Mouse (Mus musculus) kidney, adult 2 months (tissue): ENCODE results near the gene Gm5868.
"Not testable (repeated sequence)": the region's sequence is repeated elsewhere in the genome, so short reads cannot be mapped to it uniquely, and the experiment has no call there.

Experiments
- CTCF ChIP-seq: fragments of 200-500 bp; conservative IDR thresholded peaks from 2 replicates; pipeline ENCODE4 v1.5.1; 2011; ENCODE audit warnings: low read depth, mild to moderate bottlenecking, control low read depth, low read length, moderate library complexity, mixed read lengths; ENCODE audit not compliant: insufficient read depth, insufficient read length
- POLR2A ChIP-seq: fragments of 200-500 bp; IDR thresholded peaks from one replicate; pipeline ENCODE4 v1.6.1; 2011; ENCODE audit warnings: low read depth, low read length, control low read depth

DNA sequence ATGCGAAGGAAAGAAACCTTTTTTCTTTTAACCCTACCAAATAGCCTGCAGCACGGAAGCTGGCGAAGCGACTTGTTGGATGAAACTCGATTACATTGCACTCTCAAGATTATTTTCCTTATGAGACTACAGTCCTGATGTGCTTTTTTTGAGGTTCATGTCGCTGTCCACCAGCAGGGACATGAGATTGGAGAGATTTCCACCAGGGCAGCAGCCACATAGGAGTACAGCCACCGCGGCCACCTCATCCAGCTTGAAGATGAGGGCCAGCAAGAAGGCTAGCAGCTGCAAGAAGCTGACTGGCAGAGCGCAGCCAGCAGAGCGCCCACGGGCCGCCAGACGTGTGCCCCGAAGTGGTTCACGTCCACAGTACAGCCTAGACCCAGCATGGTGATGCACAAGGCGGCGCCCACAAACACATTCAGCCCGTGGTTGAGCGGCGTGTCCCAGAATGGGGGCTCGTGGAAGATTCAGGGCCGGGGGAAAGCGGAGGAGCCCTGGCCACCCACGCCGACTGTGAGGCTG, 622 bp downstream of the Gm5868 start:
- TF ChIP-seq CTCF, POLR2A: not testable (repeated sequence)
